Mouse (Mus musculus) lung, embryonic 16.5 days (tissue): ENCODE data around the gene Foxd2. TPM values are rescaled to one million over a fixed set of nuclear protein-coding genes. Genes with fewer than 3 reads are reported as not detected.

Experiments used
- ATAC-seq: fragments of 200-750 bp; cut with Nextera tagmentation; 2 replicates; pipeline ENCODE4 v1.8.0; 2017; ENCODE audit warnings: low read depth, mild to moderate bottlenecking, moderate library complexity
- H3K27ac ChIP-seq: fragments of 300-500 bp; sonication (generic); 2 replicates; pipeline ENCODE4 v1.5.1; 2014; ENCODE audit warnings: mild to moderate bottlenecking, control low read depth, low read length
- H3K27me3 ChIP-seq: fragments of 300-500 bp; sonication (generic); 2 replicates; pipeline ENCODE4 v1.6.1; 2014; ENCODE audit warnings: low read depth, low read length, mixed read lengths; ENCODE audit not compliant: control insufficient read depth, insufficient read depth
- H3K36me3 ChIP-seq: fragments of 300-500 bp; sonication (generic); 2 replicates; pipeline ENCODE4 v1.6.1; 2014; ENCODE audit warnings: low read length; ENCODE audit not compliant: control insufficient read depth, insufficient read depth
- H3K4me1 ChIP-seq: fragments of 300-500 bp; sonication (generic); replicated peaks from 2 replicates; pipeline ENCODE4 v1.6.1; 2014; ENCODE audit warnings: low read length, mixed read lengths; ENCODE audit not compliant: control insufficient read depth, insufficient read depth
- H3K4me2 ChIP-seq: fragments of 300-500 bp; sonication (generic); 2 replicates; pipeline ENCODE4 v1.6.1; 2014; ENCODE audit warnings: low read depth, low read length, control low read depth
- H3K4me3 ChIP-seq: fragments of 300-500 bp; sonication (generic); 2 replicates; pipeline ENCODE4 v1.5.1; 2014; ENCODE audit warnings: mild to moderate bottlenecking, low read length, control low read depth
- H3K9ac ChIP-seq: fragments of 300-500 bp; sonication (generic); 2 replicates; pipeline ENCODE4 v1.6.1; 2014; ENCODE audit warnings: low read length, control low read depth
- H3K9me3 ChIP-seq: fragments of 300-500 bp; sonication (generic); 2 replicates; pipeline ENCODE4 v1.6.1; 2016; ENCODE audit warnings: low read length; ENCODE audit not compliant: control insufficient read depth
- WGBS: fragments of 180-500 bp; shearing (Covaris S2); extraction: QIAGEN DNeasy Blood & Tissue Kit; methylation state at CpG from one replicate; pipeline ENCODE4 v1.1.7; 2014; 5-methylcytosine and 5-hydroxymethylcytosine counted together
- polyA plus RNA-seq: library from polyadenylated mRNA; unstranded; fragments of >200 nt; fragmentation: Nextera tagmentation; extraction: Ambion mirVana; gene quantifications from 2 replicates; pipeline ENCODE4 v1.2.1, GENCODE M21; 2015

The Foxd2 gene
- polyA plus RNA-seq, 1 experiment from 2014 or later = 0.08 TPM

GRCm38 (mm10) chr4:114917091-114917490 is 8.4 kb upstream of the Foxd2 start:
- Histone ChIP-seq H3K27me3 (peaks cover 48% of the 10 kb centered on the region), H3K9me3 (no peaks in the 10 kb centered on the region)
- ATAC-seq = no peak

DNA sequence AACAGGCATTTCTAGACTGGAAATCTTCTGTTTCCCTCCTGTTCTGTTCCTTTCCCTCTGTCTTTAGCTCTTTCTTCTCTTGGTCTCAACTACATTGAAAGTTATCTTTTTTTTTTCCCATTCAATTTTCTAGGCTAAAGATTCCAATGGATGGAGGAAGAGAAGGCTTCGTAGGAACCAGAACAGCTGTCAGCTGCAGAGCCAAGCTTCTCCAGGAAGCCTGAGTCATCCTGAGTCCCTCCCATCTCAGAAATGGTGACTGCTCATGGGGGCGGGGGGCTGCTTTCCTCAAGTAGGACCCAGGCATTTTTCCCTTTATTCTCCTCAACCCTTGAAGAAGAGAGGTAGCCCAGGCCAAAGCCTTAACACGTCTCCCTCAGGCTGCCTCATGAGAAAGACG is 7.4 kb upstream of the Foxd2 start:
- H3K9me3 ChIP-seq = no peaks in the 10 kb centered on the region
- H3K9ac ChIP-seq = no peak overlapping the region

More at GRCm38 (mm10) chr4:114917091-114917490, 8.4 kb upstream of the Foxd2 start:
- H3K9ac ChIP-seq = no peak overlapping the region
- no peak overlapping the region for H3K27ac ChIP-seq
- no peaks in the 10 kb centered on the region for H3K4me1 ChIP-seq
- H3K4me2 ChIP-seq = no peak overlapping the region
- 40% methylated on average over 2 of the region's 2 CpGs for WGBS
- H3K4me3 ChIP-seq = no peak overlapping the region
- no peaks in the 10 kb centered on the region for H3K36me3 ChIP-seq

GRCm38 (mm10) chr4:114913594-114913962 is 4.9 kb upstream of the Foxd2 start:
- H3K4me1 ChIP-seq = peaks cover 4% of the 10 kb centered on the region
- no peaks in the 10 kb centered on the region for H3K9me3 ChIP-seq
- no peak for ATAC-seq
- H3K27me3 ChIP-seq = peaks cover 70% of the 10 kb centered on the region
- no peaks in the 10 kb centered on the region for H3K36me3 ChIP-seq
- no peak overlapping the region for H3K27ac ChIP-seq
- H3K4me2 ChIP-seq = no peak overlapping the region
- WGBS = 4% methylated on average over 13 of the region's 13 CpGs
- no peak overlapping the region for H3K9ac ChIP-seq
- no peak overlapping the region for H3K4me3 ChIP-seq

More for the DNA sequence above, 7.4 kb upstream of the Foxd2 start:
- Histone ChIP-seq H3K36me3 (no peaks in the 10 kb centered on the region), H3K4me3 (no peak overlapping the region), H3K27me3 (peaks cover 53% of the 10 kb centered on the region), H3K4me1 (no peaks in the 10 kb centered on the region), H3K27ac (no peak overlapping the region), H3K4me2 (no peak overlapping the region)
- no peak for ATAC-seq
- WGBS = 52% methylated on average over 4 of the region's 4 CpGs

DNA sequence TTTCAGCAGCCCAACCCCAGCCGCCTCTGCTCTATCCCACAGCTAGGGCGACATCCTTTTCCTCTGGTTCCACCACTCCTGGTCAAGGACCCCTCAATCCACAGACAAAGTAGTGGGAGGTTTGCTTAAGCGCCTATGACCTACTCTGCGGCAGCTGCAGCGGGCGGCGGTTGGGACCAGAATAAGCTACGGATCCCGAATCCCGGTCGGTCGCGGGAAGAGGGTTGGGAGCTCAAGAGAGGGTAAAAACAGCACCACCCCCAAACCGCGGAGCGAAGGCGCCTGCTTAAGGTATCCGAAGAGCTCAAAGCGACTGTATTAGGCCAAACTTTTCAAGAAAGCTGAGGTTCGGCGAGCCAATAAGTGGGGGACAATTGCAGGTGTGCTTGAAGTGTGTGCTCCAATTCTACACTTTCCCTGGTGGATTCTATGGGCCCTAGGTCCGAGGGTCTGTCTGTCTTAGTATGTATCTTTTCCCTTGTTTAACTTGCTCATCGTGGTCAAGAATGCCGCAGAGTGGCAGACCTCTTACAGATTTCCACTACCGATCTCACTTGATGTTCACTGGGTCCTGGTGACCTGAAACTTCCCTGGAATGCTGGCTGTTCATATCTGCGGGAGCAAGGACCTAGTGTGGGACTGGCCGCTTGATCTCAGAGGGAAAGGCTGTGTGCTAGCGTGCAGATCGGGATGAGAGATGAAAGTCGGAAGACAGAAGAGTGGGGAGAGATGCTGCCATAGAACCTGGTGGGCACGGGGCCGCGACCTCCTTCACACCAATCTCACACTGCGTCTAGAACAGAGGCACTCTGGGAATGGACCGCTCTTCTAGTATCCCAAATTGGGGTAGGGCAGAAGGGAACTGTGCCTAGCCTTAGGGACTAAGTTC is 4.3 kb upstream of the Foxd2 start:
- Histone ChIP-seq H3K27me3 (peaks cover 76% of the 10 kb centered on the region), H3K9ac (no peak overlapping the region), H3K9me3 (no peaks in the 10 kb centered on the region), H3K4me2 (no peak overlapping the region), H3K27ac (no peak overlapping the region), H3K36me3 (no peaks in the 10 kb centered on the region), H3K4me3 (no peak overlapping the region), H3K4me1 (peaks cover 8% of the 10 kb centered on the region)
- 9% methylated on average over 35 of the region's 35 CpGs for WGBS
- ATAC-seq = no peak

DNA sequence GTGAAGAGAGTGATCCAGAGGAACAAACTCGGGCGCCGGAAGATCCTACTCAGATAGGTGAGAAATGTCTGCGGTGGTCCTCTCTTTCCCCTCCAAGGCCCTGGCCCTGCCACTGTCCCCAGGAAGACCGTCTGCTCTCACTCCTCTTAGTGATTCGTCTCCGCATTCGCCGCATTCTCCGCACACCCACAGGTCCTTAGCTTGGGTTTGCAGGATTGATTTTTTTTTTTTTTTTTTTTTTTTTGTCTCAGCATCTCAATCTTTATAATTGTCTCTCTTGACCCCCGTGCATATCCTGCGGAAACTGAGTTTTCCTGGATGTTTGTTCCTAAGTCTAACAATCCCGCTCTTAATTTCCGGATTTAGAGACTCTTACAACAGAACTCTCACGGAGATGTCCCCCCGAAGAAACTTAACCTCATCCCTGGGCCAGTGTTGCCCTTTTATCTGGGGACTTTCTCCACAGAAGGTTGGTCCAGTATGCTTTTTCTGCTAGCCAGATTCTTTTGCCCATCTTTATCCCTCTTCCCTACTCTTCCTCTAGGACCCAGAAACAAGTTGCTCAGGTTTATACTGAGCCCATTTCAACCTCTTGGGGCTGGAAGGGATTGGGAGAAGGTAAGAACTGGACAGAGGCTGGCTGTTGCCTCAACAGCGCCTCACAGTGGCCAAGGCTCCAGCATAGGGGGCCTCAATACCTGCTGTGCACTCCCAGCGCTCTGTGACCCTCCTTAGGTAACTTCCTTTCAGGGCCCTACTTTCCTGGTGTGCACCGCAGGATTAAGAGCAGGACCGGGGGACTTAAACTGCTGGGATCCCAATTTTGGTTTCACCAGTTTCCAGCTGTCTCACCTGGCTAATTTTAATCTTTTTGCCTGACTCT is 1.2 kb upstream of the Foxd2 start:
- Histone ChIP-seq H3K4me1 (peaks cover 14% of the 10 kb centered on the region), H3K4me2 (peak overlapping the region; percentile 98), H3K4me3 (peak overlapping the region; percentile 66), H3K27me3 (peaks cover 94% of the 10 kb centered on the region), H3K9me3 (no peaks in the 10 kb centered on the region), H3K36me3 (no peaks in the 10 kb centered on the region), H3K9ac (peak overlapping the region; percentile 69; the same call in 1 of the 2 replicates), H3K27ac (no peak overlapping the region)
- WGBS = 2% methylated on average over 20 of the region's 20 CpGs
- no peak for ATAC-seq

DNA sequence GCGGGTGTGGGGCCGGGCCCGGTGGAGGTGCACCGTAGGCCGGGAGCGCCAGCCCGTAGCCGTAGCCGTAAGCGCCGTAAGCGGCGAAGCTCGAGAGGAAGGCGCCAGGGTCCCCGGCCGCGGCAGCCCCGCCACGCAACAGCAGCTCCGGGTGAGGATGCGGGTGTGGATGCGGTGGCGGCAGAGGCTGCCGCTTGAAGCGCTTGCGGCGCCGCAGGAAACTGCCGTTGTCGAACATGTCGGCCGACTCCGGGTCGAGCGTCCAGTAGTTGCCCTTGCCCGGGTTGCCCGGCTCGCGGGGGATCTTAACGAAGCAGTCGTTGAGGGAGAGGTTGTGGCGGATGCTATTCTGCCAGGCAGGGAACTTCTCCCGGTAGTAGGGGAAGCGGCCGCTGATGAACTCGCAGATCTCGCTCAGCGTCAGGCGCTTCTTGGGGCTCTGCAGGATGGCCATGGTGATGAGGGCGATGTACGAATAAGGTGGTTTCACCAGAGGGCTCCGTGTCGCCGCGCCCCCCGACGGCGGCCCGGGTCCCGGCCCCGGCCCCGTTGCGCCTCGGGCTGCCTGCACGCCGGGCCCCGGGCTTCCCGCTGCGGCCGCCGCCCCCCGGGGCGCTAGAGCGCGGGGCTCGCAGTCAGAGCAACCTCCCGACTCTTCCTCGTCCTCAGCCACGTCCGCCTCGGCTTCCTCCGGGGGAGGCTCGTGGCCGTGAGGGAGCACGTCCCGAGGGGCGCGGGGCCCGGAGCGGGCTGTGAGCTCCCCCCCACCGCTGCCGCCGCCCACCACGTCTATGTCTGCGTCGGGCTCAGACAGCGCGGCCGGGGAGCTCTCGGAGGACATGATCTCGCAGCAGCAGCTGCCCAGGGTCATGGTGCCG is 483 bp downstream of the Foxd2 start:
- Histone ChIP-seq H3K27me3 (peaks cover 94% of the 10 kb centered on the region), H3K9me3 (no peaks in the 10 kb centered on the region), H3K9ac (peak overlapping the region; percentile 69), H3K4me3 (peak overlapping the region; percentile 66), H3K4me2 (peak overlapping the region; percentile 98), H3K36me3 (no peaks in the 10 kb centered on the region), H3K27ac (no peak overlapping the region), H3K4me1 (peaks cover 14% of the 10 kb centered on the region)
- peak; percentile 43 for ATAC-seq
- WGBS = under 1% methylated on average over 92 of the region's 103 CpGs

DNA sequence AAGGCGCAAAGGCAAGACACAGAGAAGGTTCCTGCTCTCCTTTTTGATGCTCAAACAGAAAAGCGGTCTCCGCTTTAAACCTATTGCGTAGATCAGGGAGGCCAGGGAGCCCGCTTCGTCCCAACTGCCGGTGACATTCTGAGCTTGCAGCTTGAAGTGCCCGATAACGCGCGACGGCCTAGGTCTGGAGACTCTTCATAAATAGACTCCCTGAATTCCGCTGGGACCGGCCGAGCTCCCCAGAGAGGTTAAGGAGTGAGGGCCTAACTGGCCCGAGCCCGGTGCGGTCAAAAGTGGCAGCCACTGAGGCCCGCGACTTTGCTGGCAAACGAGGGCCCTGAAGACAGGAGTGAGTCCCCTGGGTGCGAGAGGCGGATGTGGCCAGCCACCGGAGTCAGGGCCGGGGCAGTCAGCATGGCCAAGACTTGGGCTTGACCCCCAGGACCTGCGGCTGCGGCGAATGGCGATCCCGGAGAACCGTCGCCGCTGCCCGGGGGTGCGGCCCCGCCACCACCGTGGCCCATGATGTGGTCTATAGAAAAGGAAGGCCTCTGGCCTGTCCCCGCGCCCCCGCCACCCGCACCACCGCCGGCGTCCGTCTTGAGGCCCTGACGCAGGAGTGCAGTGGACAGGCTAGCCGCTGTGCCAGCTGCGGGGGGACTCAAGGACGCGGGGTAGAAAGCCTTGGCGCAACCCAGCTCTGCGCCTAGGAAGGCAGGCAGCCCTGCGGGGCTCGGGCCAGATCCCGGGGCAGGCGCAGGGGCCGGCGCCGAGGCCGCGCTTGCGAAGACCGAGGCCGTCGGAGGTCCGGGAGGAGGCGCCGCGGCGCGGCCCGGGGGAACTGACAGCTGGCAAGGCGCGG is 1.4 kb downstream of the Foxd2 start:
- Histone ChIP-seq H3K9ac (peak overlapping the region; percentile 28; the same call in 1 of the 2 replicates), H3K9me3 (no peaks in the 10 kb centered on the region), H3K4me2 (peak overlapping the region; percentile 98), H3K27ac (no peak overlapping the region), H3K27me3 (peaks cover 93% of the 10 kb centered on the region), H3K36me3 (no peaks in the 10 kb centered on the region), H3K4me3 (peak overlapping the region; percentile 66), H3K4me1 (peaks cover 17% of the 10 kb centered on the region)
- ATAC-seq = no peak
- WGBS = 6% methylated on average over 50 of the region's 74 CpGs

DNA sequence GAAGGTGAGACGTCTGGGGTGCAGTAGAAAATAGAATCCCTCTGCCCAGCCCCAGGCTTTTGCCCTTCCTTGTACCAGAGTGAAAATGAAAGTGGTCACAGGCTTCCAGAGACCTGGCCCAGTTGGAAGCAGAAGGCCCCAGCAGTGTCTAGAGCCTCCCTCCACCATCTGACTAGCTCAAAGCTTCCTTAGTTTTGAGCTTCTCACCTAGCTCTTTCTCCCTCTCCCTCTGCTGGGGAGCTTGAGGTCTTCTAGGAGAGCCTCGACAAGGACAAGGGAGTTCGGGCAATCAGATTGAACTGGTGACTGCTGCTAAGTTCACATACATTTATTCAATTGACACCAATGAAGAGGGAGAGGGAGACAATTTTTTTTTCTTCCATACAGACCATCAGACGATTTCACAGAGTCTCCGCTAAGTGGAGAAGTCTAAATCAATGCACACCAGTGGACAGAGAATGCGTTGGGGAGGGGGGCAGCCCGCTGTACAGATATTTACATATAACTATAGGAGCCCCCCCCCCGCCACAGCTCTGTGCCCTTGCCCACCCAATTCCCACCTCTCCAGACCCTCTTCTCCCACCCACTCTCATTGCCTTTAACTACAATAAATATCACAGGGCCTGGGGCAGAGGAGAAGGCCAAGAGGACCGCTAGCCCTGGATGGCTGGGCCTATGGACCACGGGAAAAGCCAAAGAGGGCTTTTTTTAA is 2.5 kb downstream of the Foxd2 start:
- H3K9ac ChIP-seq = no peak overlapping the region
- H3K36me3 ChIP-seq = no peaks in the 10 kb centered on the region
- no peak overlapping the region for H3K4me3 ChIP-seq
- H3K4me1 ChIP-seq = peaks cover 17% of the 10 kb centered on the region
- WGBS = 38% methylated on average over 10 of the region's 10 CpGs
- no peaks in the 10 kb centered on the region for H3K9me3 ChIP-seq
- no peak overlapping the region for H3K27ac ChIP-seq
- no peak for ATAC-seq
- no peak overlapping the region for H3K4me2 ChIP-seq
- peaks cover 95% of the 10 kb centered on the region for H3K27me3 ChIP-seq
